Mouse (Mus musculus) olfactory bulb, adult 2 months (tissue): Measurements from ENCODE around the gene Epx.

Experiments
- CTCF ChIP-seq: fragments of 200-500 bp; IDR thresholded peaks from 2 replicates; pipeline ENCODE4 v1.5.1; 2012; ENCODE audit warnings: low read depth, mild to moderate bottlenecking, low read length, moderate library complexity; ENCODE audit not compliant: insufficient read depth
- POLR2A ChIP-seq: fragments of 200-500 bp; IDR thresholded peaks from 2 replicates; pipeline ENCODE4 v1.6.1; 2012; ENCODE audit warnings: mild to moderate bottlenecking, low read depth, low read length, moderate library complexity; ENCODE audit not compliant: insufficient read depth

- TF ChIP-seq CTCF: no peak
- TF ChIP-seq POLR2A: no peak
These were observed 8.2 kb upstream of the Epx start for GRCm38 (mm10) chr11:87883493-87883892.
